Mouse (Mus musculus) urinary bladder, postnatal 10 days (tissue): ENCODE results near the gene Ksr2.
"Not testable (repeated sequence)": the region's sequence is repeated elsewhere in the genome, so short reads cannot be mapped to it uniquely, and the experiment has no call there.

Experiments
- DNase-seq: peaks from one replicate; pipeline ENCODE4 v3.0.0; 2022; ENCODE audit warnings: low spot score

The Ksr2 gene

GRCm38 (mm10) chr5:117408216-117408615 lies 5.6 kb upstream of the Ksr2 start:
- DNase-seq, result no peak

GRCm38 (mm10) chr5:117409369-117409768 lies 4.4 kb upstream of the Ksr2 start:
- DNase-seq, result no peak

- no peak for DNase-seq
These were observed 811 bp downstream of the Ksr2 start for GRCm38 (mm10) chr5:117414611-117415010.

- DNase-seq, result no peak
These were observed 1.5 kb downstream of the Ksr2 start for GRCm38 (mm10) chr5:117415011-117415912.

- DNase-seq, result no peak
These were observed 3.6 kb downstream of the Ksr2 start for GRCm38 (mm10) chr5:117417442-117417841.

- not testable (repeated sequence) for DNase-seq
These were observed 19.7 kb downstream of the Ksr2 start for GRCm38 (mm10) chr5:117433501-117433900.

- DNase-seq, result no peak
These were observed 26.5 kb downstream of the Ksr2 start for GRCm38 (mm10) chr5:117440261-117440660.

GRCm38 (mm10) chr5:117441242-117441842 lies 27.5 kb downstream of the Ksr2 start:
- no peak for DNase-seq

- DNase-seq, result no peak
These were observed 28.5 kb downstream of the Ksr2 start for GRCm38 (mm10) chr5:117442157-117442765.

GRCm38 (mm10) chr5:117443141-117443540 lies 29.3 kb downstream of the Ksr2 start:
- no peak for DNase-seq

- no peak for DNase-seq
These were observed 30.1 kb downstream of the Ksr2 start for GRCm38 (mm10) chr5:117443902-117444301.

GRCm38 (mm10) chr5:117447698-117448097 lies 33.9 kb downstream of the Ksr2 start:
- DNase-seq, result no peak

- no peak for DNase-seq
These were observed 38.2 kb downstream of the Ksr2 start for GRCm38 (mm10) chr5:117452013-117452412.

- no peak for DNase-seq
These were observed 41.7 kb downstream of the Ksr2 start for GRCm38 (mm10) chr5:117455546-117455945.

- DNase-seq, result no peak
These were observed 43.3 kb downstream of the Ksr2 start for GRCm38 (mm10) chr5:117457121-117457520.

GRCm38 (mm10) chr5:117457583-117457982 lies 43.8 kb downstream of the Ksr2 start:
- DNase-seq, result no peak

GRCm38 (mm10) chr5:117458899-117459298 lies 45.1 kb downstream of the Ksr2 start:
- DNase-seq, result no peak

GRCm38 (mm10) chr5:117460261-117460660 lies 46.5 kb downstream of the Ksr2 start:
- DNase-seq, result no peak

GRCm38 (mm10) chr5:117467052-117467451 lies 53.3 kb downstream of the Ksr2 start:
- DNase-seq, result no peak

GRCm38 (mm10) chr5:117468961-117469360 lies 55.2 kb downstream of the Ksr2 start:
- DNase-seq, result no peak

GRCm38 (mm10) chr5:117469572-117469971 lies 55.8 kb downstream of the Ksr2 start:
- no peak for DNase-seq

GRCm38 (mm10) chr5:117481162-117481561 lies 67.4 kb downstream of the Ksr2 start:
- DNase-seq, result no peak

GRCm38 (mm10) chr5:117481586-117481985 lies 67.8 kb downstream of the Ksr2 start:
- no peak for DNase-seq
